Mouse (Mus musculus) T-cell, adult 2 months (primary cell): ENCODE results near the gene Tmem29.
"Not testable (repeated sequence)": the region's sequence is repeated elsewhere in the genome, so short reads cannot be mapped to it uniquely, and the experiment has no call there.

Source experiments
- DNase-seq: peaks from one replicate; pipeline ENCODE4 v3.0.0; 2022; ENCODE audit warnings: low spot score

The Tmem29 gene

DNA sequence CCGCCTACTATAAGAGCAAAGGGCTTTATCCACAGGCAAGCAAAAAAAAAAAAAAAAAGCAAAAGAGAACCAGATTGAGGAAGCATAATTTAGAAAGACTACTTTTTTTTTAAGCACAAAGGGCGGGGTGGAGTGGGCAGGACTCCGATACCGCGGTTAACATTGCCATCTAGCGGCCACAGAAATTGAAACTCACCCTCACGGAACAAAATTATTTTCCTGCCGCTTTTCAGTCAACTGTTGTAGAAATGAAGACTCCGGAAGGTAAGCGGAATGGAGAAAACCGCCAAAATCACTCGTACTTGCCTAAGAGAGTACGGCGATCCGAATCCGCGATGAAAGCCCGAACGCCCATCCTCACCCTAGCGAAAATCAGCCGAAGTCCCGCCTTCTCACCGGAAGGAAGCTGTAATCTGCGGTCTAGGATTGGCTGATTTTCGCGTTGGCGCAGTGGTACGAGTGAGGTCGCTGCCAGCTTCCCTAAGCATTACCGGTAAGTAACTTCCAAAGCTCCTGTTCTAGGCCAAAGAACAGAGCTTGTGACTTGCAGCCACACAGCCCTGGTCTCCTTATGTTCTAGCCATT, at the start of gene Tmem29:
Gene Tmem29, minus strand, starts transcription at position 389 of the 585 bp plus-strand sequence.
- peak; percentile 78 for DNase-seq

- DNase-seq = no peak
These were observed 49.7 kb upstream of the Tmem29 start for GRCm38 (mm10) chrX:150508696-150509095.

DNA sequence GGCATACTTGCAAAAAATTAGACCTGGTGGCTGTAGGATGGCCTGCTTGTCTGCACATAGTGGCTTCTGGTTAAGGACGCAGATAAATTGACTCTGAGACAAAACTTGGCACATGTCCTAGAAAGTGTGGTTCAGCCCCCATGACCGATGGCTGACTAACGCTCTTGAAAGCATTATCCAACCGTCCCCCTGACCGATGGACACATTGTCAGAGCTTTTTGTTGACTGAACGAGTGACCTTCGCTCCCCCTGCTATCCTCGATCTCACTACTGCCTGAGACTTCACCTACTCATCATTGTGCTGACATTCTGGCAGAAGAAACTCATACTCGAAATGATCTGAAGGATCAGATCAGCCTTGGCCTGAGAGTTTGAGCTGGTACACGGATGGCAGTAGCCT, 28.9 kb upstream of the Tmem29 start:
- DNase-seq = not testable (repeated sequence)

DNA sequence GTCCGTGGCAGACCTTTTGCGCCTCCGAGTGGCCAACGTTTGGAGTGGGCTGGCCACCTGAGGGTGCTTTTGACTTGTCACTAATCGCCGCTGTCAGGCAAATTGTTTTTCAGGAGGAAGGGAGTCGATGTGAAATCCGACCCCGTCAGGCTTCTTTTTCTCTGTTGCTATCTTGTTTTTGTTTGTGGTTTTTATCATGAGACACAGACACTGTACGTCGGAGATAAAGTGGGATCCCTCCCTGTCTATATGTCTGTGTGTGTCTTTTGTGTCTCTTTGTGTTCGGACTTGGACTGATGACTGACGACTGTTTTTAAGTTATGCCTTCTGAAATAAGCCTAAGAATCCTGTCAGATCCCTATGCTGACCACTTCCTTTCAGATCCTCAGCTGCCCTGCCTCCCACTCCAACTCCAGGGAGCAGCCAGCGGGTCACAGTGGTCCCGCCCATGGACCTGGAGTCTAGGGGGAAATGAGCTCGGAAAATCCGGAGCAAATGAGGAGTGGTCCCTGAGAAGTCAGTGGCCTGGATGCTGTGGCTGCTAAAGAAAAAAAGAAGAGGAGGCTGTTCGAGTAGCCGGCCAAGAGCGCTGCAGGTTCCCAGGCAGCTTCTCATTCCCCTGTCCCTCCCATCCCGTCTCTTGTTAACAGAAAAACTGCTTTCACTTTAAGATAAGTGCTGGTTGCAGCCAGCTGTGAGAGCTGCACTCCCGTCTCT, 27.5 kb upstream of the Tmem29 start:
- not testable (repeated sequence) for DNase-seq

DNA sequence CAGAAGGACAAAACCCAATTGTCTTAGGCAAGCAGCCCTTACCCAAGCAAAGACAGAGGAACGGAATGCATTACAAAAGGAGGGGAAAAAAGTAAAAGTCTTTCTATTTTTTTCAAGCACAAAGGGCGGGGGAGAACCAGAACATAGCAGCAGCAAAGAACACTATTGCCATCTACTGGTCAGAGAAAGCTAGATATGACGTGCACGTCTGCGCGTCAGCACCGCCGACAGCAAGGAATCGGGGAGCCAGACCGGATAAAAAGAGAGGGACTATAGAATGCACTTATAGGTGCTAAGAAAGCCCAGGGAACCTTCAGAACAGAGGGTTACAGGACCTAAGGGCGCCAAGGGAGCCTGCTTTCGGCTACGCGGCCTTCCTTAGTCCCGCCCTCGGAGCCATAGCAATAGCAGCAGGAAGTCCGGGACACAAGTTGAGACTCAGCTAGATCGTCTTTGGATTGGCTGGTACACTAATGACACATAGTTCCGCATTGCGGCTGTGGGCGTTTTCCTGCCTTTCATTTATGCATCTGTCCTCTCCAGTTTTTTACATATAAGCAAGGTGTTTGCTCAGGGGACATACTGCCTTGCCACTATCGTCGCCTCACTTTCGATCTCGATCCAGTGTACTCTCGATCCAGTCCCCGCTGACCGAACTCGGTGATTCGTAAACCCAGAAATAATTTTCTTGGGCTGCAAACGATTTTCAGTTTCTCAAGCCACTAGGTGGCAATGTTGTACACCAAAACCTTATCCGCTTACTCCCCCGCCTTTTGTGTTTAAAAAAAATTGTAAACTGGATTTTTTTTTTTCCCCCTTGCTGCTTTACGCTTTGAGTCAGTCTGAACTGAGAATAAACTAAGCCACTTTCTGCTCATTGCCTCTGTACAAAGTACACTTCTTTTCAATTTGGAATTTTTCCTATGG, 19.2 kb upstream of the Tmem29 start:
- DNase-seq = peak; percentile 84

DNA sequence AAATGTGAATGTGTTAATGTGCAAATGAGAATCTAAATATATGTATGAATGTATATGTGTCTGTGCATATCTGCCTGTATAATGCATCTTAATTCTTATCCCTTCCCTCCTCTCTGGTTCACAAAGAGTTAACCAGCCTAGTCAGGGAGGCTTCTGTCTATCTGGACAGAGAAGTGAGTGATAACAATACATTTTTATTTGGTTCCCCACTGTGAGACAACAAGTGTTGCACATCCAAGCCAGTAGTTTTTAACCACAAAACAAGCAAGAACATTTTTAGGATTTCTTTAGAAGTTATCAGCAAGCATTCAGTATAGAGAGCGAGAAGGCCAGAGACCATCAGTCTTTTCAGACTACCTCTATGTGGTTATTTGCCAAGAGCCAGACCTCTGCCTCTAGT, 12.5 kb upstream of the Tmem29 start:
- no peak for DNase-seq

- no peak for DNase-seq
These were observed 9.3 kb upstream of the Tmem29 start for GRCm38 (mm10) chrX:150468266-150468665.

- not testable (repeated sequence) for DNase-seq
These were observed 7.9 kb upstream of the Tmem29 start for GRCm38 (mm10) chrX:150466817-150467216.

GRCm38 (mm10) chrX:150460143-150460542, 1.2 kb upstream of the Tmem29 start:
- DNase-seq = no peak

GRCm38 (mm10) chrX:150459411-150459927, 515 bp upstream of the Tmem29 start:
- no peak for DNase-seq

DNA sequence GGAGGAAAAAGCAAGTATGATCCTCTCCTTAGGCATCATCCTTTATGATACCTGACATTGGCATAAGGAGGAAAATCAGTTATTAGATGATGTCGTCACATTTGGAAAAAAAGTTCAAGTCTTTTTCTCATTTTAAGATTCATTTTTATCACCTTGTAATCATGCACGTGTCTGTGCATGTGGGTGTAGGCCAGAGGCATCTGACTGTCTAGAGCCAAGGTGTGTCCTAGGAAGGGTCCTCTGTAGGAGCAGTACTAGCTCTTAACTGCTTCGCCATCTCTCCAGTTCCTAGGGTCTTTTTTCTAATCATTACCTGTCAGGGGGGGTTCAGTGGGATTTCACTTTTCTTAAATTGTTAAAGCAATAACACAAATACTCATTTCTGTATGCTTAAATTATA, 818 bp downstream of the Tmem29 start:
- DNase-seq = no peak

DNA sequence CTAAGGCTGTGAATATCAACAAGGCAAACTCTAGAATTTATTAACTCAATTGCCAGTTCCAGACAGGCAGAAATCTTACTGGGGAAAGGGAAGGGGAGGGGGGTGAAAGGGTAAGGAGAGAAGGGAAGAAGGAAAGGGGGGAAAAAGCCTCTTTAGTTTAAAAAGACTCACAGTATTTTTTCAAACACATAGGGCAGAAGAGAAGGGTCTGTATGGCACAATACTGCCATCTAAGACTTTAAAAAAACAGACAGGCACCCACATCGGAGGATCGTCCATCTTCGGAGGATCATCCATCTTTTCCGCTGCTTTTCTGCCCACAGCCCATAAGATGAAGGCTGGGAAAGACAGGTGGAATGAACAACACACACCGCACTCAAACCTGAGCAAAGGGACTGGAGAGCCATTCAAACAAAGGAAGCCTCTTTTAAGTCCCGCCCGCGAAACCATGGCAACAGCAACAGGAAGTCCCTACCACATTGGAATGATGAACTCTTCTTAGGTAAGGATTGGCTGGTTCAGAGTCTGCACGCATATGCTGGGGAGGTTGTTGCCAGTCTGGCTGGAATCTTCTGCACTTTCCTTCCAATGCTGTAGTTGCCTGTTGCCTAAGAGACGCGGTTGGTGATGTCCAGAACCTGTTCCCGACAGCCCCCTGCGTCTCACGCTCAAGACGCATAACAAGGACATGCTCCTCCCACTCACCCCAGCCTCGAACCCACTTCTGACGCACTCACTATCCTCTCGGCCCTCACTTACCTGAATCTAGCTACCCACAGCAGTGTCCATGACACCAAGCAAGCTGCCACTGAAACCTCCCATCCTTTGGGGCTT, 18.2 kb downstream of the Tmem29 start:
- peak; percentile 66 for DNase-seq

DNA sequence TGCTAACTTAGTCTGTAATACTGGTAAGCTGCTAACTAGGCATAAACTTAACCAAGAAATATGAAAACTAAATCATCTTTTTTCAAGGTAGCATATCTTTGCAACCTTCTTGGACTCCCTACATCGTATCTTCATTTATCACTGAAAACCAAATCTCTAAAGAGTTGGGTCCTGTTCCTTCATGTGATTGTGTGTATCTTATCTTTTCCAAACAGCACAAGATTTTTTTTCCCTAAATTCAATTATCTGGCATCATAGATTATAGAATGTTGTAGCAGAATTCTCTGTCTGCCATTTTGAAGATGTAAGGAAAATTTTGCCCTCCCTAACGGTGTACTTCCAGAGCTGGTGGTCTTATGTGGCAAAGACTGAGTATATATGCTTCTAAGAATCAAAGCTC, 22.6 kb downstream of the Tmem29 start:
- DNase-seq = no peak

DNA sequence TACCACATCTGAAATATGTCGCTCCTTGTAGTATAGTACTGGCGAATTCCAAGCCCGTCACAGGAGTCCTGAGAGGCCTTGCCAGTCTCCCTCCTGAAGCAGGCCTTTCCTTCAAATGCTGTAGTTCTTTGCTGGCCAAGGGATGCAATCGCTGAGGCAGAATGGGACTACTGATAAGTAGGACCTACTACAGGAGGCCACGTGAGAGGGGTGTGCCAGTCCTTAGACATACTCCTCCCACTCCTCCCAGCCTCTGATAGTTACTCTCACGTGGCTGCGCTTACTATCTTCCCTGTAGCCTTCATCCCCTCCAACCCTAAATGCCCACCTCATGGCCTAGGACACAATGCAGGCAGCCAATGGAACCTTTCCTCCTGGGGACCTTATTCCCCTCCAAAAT, 23.6 kb downstream of the Tmem29 start:
- DNase-seq = no peak

DNA sequence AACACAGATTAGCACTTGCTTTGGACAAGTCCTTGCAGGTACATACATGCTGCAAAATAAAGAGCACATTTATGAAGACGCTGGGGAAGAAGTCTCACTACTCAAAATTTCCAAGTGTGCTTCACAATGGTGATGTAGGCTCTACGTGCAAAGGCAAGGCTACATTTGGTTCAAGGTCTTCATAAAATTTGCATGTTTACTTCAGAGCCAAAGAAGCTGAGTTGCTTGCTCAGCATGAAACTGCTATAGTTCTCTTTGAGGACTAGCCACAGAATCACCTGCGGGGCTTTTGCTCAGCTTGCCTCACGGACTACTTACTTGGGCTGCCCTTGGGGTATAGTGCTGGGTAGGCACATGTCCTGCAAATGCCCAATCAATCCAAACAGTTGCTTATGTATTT, 45.4 kb downstream of the Tmem29 start:
- DNase-seq = no peak
